Mouse (Mus musculus) midbrain, embryonic 11.5 days (tissue): Measurements from ENCODE around the gene Dlk2. TPM values are rescaled to one million over a fixed set of nuclear protein-coding genes. Genes with fewer than 3 reads are reported as not detected.

Experiments
- ATAC-seq: fragments of 200-750 bp; cut with Nextera tagmentation; 2 replicates; pipeline ENCODE4 v1.8.0; 2017; ENCODE audit warnings: moderate TSS enrichment, moderate library complexity; ENCODE audit not compliant: low FRiP score
- DNase-seq: peaks from one replicate; pipeline ENCODE4 v3.0.0; 2015; ENCODE audit warnings: low spot score; ENCODE audit errors: missing footprints
- H3K27ac ChIP-seq: fragments of 300-500 bp; sonication (generic); 2 replicates; pipeline ENCODE4 v1.5.1; 2014; ENCODE audit warnings: low read depth, low read length
- H3K27me3 ChIP-seq: fragments of 300-500 bp; sonication (generic); 2 replicates; pipeline ENCODE4 v1.6.1; 2014; ENCODE audit warnings: mild to moderate bottlenecking, low read length, moderate library complexity, mixed read lengths; ENCODE audit not compliant: control insufficient read depth, insufficient read depth
- H3K36me3 ChIP-seq: fragments of 300-500 bp; sonication (generic); 2 replicates; pipeline ENCODE4 v1.6.1; 2014; ENCODE audit warnings: mild to moderate bottlenecking, low read length, moderate library complexity, mixed read lengths; ENCODE audit not compliant: control insufficient read depth, insufficient read depth
- H3K4me1 ChIP-seq: fragments of 300-500 bp; sonication (generic); 2 replicates; pipeline ENCODE4 v1.6.1; 2014; ENCODE audit warnings: low read length; ENCODE audit not compliant: control insufficient read depth, insufficient read depth
- H3K4me2 ChIP-seq: fragments of 300-500 bp; sonication (generic); 2 replicates; pipeline ENCODE4 v1.6.1; 2014; ENCODE audit warnings: mild to moderate bottlenecking, moderate library complexity
- H3K4me3 ChIP-seq: fragments of 300-500 bp; sonication (generic); 2 replicates; pipeline ENCODE4 v1.5.1; 2014; ENCODE audit warnings: low read depth, low read length
- H3K9ac ChIP-seq: fragments of 300-500 bp; sonication (generic); 2 replicates; pipeline ENCODE4 v1.6.1; 2014; ENCODE audit warnings: low read length
- H3K9me3 ChIP-seq: fragments of 300-500 bp; sonication (generic); 2 replicates; pipeline ENCODE4 v1.6.1; 2016; ENCODE audit warnings: low read length; ENCODE audit not compliant: control insufficient read depth
- WGBS: fragments of 180-500 bp; shearing (Covaris S2); extraction: QIAGEN DNeasy Blood & Tissue Kit; methylation state at CpG from one replicate; pipeline ENCODE4 v1.1.7; 2014; 5-methylcytosine and 5-hydroxymethylcytosine counted together
- polyA plus RNA-seq: library from polyadenylated mRNA; unstranded; fragments of >200 nt; fragmentation: Nextera tagmentation; extraction: Ambion mirVana; gene quantifications from 2 replicates; pipeline ENCODE4 v1.2.1, GENCODE M21; 2014

Gene Dlk2
- polyA plus RNA-seq, 1 experiment from 2014 or later, result 0.42 TPM

DNA sequence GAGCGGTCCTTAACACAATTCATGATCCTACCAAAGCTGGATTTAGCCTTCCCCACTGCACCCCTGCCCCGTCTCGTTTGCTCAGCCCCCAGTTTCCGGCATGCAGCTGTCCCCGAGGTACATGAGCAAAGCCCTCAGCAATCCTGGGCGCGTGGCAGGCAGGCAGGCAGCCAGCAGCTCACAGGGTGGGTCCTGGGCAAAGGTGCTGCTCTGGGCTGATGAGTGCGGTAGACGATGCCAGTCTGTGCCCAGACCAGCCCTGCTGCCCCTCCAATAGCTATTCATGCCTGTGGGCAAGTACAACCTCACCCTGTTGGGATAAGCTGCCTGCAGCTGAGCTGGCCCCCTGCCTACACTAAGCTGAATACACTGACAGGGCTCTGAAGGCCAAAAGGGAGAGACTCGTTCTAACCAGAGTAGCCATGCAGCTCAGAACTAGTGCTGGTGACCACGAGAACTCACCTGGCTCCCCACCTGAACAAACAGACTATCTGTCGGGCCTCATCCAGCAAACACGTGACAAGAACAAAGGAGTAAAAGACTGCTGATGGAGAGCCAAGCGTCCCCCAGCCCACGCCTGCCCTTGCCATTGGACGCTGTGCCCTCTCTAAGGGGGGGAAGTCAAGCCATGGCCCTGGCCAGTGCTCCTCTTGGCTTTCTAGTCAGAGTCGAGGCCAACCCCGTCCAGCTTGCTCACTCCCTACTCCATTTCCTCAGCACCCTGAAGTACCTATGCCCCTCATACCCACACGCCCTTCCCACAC, 27.3 kb upstream of the Dlk2 start:
- H3K9ac ChIP-seq, result no peak overlapping the region
- H3K4me1 ChIP-seq, result no peaks in the 10 kb centered on the region
- no peaks in the 10 kb centered on the region for H3K27me3 ChIP-seq
- H3K27ac ChIP-seq, result no peak overlapping the region
- H3K4me2 ChIP-seq, result no peak overlapping the region
- no peak overlapping the region for H3K4me3 ChIP-seq
- H3K36me3 ChIP-seq, result peaks cover 7% of the 10 kb centered on the region
- no peak for DNase-seq
- ATAC-seq, result no peak
- H3K9me3 ChIP-seq, result no peaks in the 10 kb centered on the region
- WGBS, result 91% methylated on average over 19 of the region's 19 CpGs

DNA sequence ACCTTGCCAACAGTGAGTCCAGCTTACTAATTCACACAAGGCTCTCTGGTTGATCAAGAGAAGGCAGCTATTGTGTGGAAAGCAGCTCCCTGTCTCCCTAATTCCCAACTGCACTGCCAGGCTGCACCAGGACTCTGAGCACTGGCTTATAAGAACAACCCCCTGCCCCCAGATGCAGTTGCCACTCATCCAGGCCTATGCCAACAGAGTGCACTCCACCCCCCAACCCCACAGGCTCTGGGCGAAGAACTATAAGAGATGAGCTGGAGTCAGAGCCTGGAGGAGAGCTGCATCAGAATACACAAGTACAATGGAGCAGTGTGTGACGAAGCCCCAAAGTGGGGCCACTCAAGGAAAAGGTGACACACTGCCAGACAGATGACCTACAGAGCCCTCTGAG, 25.2 kb upstream of the Dlk2 start:
- Histone ChIP-seq H3K27ac (no peak overlapping the region), H3K4me3 (no peak overlapping the region), H3K4me1 (no peaks in the 10 kb centered on the region), H3K9ac (no peak overlapping the region), H3K27me3 (no peaks in the 10 kb centered on the region), H3K9me3 (no peaks in the 10 kb centered on the region), H3K36me3 (peaks cover 7% of the 10 kb centered on the region), H3K4me2 (no peak overlapping the region)
- WGBS, result 94% methylated on average over 2 of the region's 2 CpGs
- no peak for DNase-seq
- no peak for ATAC-seq

DNA sequence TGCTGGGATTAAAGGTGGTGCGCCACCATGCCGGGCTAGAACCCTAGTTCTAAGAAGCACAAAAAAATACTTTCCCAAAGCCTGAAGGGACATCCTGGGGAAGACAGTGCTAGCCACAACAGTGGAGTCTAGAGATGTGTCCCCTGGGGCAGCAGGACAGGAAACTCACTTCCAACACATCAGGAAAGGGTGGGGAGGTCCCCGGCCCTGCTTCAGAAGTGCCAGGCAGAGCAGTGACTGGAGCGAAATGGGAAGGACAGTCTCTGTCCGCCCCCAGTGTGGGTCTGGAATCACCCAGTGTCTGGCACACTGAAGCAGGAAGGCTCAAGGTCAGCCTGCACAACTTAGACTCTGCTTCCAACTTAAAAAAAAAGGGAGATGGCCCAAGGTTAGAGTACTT, 24.5 kb upstream of the Dlk2 start:
- ATAC-seq, result no peak
- Histone ChIP-seq H3K4me1 (no peaks in the 10 kb centered on the region), H3K9me3 (no peaks in the 10 kb centered on the region), H3K27ac (no peak overlapping the region), H3K4me3 (no peak overlapping the region), H3K4me2 (no peak overlapping the region), H3K27me3 (no peaks in the 10 kb centered on the region), H3K36me3 (peaks cover 12% of the 10 kb centered on the region), H3K9ac (no peak overlapping the region)
- no peak for DNase-seq
- 93% methylated on average over 5 of the region's 5 CpGs for WGBS

DNA sequence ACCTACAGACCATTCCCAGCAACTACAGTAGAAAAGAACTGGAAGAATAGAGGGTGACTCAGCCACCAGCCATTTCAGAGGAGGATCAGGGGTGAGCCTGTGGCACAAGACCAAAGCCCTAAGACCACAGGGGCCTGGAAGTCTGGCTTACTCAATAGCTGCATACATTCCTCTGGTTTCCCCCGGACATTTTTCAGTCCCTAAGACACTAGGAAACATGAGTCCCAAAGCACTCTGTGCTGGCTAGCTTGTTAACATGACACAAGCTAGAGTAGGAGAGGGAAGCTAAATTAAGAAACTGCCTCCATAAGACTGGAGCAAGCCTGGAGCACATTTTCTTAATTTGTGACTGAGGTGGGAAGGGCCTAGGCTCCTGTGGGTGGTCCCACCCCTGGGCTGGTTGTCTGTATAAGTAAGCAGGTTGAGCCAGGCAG, 23.4 kb upstream of the Dlk2 start:
- no peaks in the 10 kb centered on the region for H3K4me1 ChIP-seq
- H3K36me3 ChIP-seq, result peaks cover 16% of the 10 kb centered on the region
- no peak overlapping the region for H3K4me2 ChIP-seq
- H3K9me3 ChIP-seq, result no peaks in the 10 kb centered on the region
- no peaks in the 10 kb centered on the region for H3K27me3 ChIP-seq
- H3K9ac ChIP-seq, result no peak overlapping the region
- WGBS, result 76% methylated on average over 1 of the region's 1 CpGs
- no peak overlapping the region for H3K27ac ChIP-seq
- no peak overlapping the region for H3K4me3 ChIP-seq
- ATAC-seq, result no peak
- no peak for DNase-seq

DNA sequence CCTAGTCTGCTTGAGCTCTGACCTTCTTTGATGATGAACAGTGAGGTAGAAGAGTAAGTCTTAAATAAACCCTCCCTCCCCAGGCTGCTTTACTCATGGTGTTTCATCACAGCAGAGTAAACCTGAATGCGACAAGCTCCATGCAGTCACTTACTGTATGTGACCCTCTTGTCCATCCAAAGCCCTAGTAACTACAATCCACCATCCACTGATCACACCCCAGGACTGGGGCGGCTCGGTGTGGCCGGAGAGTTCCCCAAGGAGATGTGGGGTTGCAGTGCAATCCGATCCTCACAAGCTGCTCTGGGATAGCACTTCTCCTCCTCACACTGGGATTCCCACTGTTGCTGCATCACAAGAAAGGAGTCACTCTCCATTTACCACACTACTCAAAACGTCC, 22.8 kb upstream of the Dlk2 start:
- Histone ChIP-seq H3K27ac (no peak overlapping the region), H3K36me3 (peaks cover 15% of the 10 kb centered on the region), H3K4me3 (no peak overlapping the region), H3K27me3 (no peaks in the 10 kb centered on the region), H3K9me3 (no peaks in the 10 kb centered on the region), H3K9ac (no peak overlapping the region), H3K4me1 (no peaks in the 10 kb centered on the region), H3K4me2 (no peak overlapping the region)
- 78% methylated on average over 6 of the region's 6 CpGs for WGBS
- DNase-seq (no peak), ATAC-seq (no peak)

DNA sequence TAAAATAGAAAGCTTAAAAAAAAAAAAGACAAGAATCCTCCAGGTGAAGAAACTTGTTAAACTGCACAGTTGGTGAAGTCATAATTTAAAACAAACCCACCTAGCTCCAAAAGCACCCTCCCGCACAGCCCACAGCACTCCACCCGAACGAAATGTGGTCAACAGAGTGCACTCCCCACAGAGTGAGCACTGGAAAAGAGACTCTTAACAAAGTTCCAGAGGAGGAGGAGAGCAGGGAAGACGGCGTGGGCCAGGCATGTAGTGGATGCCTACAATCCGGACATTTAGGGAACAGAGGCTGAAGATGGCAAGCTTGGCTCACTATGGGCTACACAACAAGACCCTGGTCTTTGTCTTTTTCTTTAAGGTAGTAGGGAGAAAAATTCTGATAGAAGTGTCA, 22.2 kb upstream of the Dlk2 start:
- Histone ChIP-seq H3K4me3 (no peak overlapping the region), H3K36me3 (peaks cover 14% of the 10 kb centered on the region)

DNA sequence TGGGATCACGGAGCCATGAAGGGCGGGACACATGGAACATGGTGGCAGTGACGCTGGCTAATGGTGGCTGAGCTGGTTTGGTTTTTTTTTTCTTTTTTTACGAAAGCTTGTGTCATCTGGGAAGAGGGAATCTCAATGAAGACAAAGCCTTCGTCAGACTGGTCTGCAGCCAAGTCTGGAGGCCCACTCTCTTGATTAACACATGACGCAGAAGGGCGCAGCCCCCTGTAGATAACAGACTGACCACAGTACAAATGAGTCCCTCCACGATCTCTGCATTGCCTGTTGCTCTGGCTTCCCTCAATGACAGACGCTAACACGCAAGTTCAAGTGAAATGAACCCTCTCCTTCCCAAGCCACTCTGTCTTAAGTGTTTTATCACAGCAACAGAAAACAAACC, 21.7 kb upstream of the Dlk2 start:
- H3K36me3 ChIP-seq, result peaks cover 14% of the 10 kb centered on the region
- no peak for DNase-seq
- WGBS, result 93% methylated on average over 10 of the region's 10 CpGs

More for the DNA sequence above, 22.2 kb upstream of the Dlk2 start:
- no peak for DNase-seq
- ATAC-seq, result no peak
- Histone ChIP-seq H3K4me1 (no peaks in the 10 kb centered on the region), H3K9ac (no peak overlapping the region), H3K27ac (no peak overlapping the region), H3K9me3 (no peaks in the 10 kb centered on the region), H3K27me3 (no peaks in the 10 kb centered on the region), H3K4me2 (no peak overlapping the region)
- WGBS, result 84% methylated on average over 6 of the region's 6 CpGs

DNA sequence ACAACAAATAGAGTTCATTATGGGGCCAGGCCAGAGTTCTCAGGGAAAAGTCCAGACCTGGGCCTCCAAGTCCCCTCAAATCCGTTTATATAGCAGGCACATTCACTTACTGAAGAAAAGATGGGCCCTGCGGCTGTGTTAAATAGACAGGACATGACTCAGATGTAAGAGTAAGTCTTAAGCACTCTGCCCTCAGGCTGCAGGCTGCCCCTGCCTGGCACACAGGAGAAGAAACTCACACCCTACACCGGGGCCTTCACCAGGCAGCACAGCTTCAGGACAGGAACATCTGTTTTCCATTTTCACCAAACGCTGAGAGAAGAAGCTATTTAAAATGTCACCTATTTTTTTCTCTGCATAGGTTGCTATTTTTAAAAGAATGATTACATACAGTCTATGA, 19.6 kb upstream of the Dlk2 start:
- H3K9ac ChIP-seq, result no peak overlapping the region
- DNase-seq (no peak), ATAC-seq (no peak)
- no peak overlapping the region for H3K4me3 ChIP-seq
- H3K9me3 ChIP-seq, result no peaks in the 10 kb centered on the region
- no peaks in the 10 kb centered on the region for H3K27me3 ChIP-seq
- WGBS, result 78% methylated on average over 4 of the region's 4 CpGs
- H3K4me2 ChIP-seq, result no peak overlapping the region
- H3K4me1 ChIP-seq, result peaks cover 8% of the 10 kb centered on the region; the same call in 1 of the 2 replicates
- H3K27ac ChIP-seq, result no peak overlapping the region
- H3K36me3 ChIP-seq, result peaks cover 9% of the 10 kb centered on the region; the same call in 1 of the 2 replicates

More for the DNA sequence above, 21.7 kb upstream of the Dlk2 start:
- Histone ChIP-seq H3K27ac (no peak overlapping the region), H3K4me2 (no peak overlapping the region), H3K9me3 (no peaks in the 10 kb centered on the region), H3K4me3 (no peak overlapping the region), H3K9ac (no peak overlapping the region), H3K27me3 (no peaks in the 10 kb centered on the region), H3K4me1 (no peaks in the 10 kb centered on the region)
- ATAC-seq, result no peak

DNA sequence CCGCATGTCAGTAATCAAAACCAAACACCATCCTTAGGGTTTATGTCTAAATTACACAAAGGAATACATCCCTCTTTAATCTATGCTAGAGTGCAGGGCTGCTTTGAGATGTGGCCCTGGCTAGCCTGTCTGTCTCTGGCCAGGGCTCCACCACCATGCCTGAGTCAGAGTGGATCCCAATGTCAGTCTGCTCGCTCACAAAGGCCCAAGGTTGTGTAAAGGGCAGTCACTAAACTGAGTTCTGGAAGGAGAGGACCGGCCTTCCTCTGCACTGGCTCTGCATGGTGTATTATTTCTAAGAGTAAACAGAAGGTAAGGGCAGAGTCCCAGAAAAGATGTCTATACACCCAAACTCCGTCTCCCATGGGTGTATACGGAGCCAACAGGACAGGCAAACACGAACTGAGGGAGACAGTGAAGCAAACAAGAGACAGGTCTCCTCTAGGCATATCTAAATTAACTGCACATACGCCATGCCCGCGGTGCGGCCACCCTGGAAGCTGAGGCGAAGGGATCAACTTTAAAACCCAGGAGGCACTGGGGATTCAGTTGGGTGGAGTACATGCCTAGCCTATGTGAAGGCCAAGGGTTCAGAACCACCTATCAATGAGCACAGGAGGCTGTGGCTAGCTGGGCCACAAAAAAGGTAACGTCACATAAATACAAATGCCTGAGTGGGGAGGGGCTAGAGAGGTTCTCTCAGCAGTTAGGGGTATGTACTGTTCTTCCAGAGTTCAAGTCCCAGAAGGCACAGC, 19.0 kb upstream of the Dlk2 start:
- Histone ChIP-seq H3K4me2 (no peak overlapping the region), H3K4me3 (no peak overlapping the region), H3K36me3 (peaks cover 9% of the 10 kb centered on the region; the same call in 1 of the 2 replicates), H3K4me1 (peaks cover 10% of the 10 kb centered on the region; the same call in 1 of the 2 replicates), H3K9ac (no peak overlapping the region), H3K27ac (no peak overlapping the region), H3K27me3 (no peaks in the 10 kb centered on the region), H3K9me3 (no peaks in the 10 kb centered on the region)
- no peak for ATAC-seq
- no peak for DNase-seq
- WGBS, result 88% methylated on average over 12 of the region's 12 CpGs
